Mouse (Mus musculus) fibroblast of lung, adult 2 months (primary cell): Measurements from ENCODE around the gene Lrp5.
"Not testable (repeated sequence)": the region's sequence is repeated elsewhere in the genome, so short reads cannot be mapped to it uniquely, and the experiment has no call there.

ENCODE experiments used
- DNase-seq: peaks from one replicate; pipeline ENCODE4 v3.0.0-alpha.2; 2011; ENCODE audit warnings: low read depth

Lrp5 gene

DNA sequence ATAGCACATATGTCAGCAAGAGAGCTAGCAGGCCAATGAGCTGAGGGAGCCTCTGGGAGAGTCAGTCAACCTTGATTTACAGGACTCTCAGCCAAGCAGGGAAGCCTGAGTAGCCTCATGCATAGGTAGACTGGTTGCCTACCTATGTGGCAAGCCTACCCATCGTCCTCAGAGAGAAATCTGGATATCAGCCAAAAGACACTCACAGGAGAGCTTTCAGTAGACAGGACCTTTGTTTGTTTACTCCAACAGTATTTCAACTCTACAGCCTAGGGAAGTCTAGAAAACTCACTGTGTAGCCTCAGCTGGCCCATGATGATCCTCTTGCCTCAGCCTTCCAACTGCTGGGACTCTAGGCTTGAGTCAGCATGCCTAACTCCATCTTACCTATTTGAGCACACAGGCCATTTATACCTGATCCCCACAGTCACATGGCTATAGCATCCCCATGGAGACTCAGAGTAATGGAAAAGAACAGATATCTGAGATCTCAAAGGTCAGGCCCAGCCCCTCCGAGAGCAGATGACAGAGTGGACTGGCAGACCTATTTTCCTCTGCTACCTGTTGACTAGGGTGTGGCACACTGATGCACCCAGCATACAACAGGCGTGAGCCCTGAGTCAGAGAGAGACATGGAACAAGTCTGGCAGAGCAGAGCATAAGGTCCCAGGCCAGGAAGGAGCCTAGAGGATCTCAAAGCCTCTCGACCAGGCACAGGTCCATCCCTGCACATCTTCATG, 73.7 kb downstream of the Lrp5 start:
- no peak for DNase-seq

DNA sequence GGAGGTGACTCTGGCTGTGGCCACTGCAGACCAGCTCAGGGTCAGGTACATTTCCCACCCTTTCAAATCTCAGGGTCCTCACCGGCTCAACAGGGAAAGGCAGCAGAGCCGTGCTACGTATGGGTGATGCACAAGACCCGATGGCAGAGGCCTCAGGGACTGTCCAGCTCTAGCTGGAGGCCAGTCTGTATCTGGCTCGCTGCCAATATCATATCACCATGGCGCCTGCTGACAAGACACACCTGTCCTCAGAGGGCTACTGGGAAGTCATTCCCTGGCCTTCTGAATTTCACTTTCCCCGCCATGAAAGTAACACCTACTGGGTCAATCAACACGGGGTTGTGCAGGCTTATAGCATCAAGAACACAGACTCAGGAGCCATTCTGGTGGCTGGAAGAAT, 74.6 kb downstream of the Lrp5 start:
- DNase-seq, result no peak

DNA sequence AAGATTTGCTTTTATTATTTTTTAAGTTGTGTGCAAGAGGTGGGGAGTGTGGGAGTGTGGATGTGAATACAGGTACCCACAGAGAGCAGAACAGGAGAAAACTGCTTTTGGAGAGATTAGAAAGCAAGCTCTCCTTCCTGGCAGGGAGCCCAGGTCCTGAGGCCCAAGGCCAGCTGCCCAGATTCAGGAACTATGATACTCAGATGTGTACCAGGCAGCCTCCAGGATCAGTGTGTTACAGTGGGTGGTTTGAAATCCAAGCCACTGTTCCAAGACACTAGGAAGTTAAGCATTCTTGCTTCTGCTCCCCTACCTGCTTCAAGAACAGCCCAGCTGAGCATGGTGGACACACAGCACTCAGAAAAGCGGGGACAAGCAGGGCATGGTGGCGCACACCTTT, 75.5 kb downstream of the Lrp5 start:
- no peak for DNase-seq

DNA sequence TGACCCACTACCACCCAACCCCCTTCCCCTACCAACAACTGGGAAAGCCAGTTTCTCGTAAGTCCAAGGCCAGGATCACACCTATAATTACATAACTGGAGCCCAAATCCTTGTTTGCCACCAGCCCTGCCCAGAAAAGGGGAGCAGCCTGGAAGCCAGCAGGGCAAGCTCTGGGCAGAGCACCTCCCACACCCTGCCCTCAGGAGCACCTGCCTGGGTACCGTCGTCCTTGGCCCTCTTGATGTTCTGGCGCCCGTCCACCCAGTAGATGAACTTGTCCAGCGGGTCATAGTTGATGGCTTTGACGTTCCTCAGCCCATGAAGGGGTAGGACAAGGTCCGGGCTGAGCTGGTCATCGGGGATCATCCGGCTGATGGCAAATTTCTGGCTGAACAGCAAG, 76.5 kb downstream of the Lrp5 start:
- no peak for DNase-seq

DNA sequence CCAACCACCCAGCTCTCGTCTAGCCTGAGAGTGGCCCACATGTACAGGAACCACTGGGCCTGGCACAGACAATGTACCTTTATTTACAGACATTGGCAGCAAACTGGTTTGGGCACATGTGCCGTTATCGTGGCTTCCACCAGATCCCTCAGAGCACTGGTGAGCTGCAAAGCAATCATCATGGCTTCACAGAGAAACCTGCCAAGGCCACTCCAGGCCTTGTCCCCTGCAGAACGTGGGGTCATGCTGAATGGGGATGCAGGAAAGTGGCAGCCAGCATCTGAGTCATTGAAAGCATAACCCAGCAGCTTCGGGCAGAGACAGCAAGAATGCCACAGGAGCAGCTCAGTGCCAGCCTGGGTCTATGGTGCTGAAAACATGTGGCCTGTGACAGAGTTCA, 92.0 kb downstream of the Lrp5 start:
- DNase-seq, result no peak

DNA sequence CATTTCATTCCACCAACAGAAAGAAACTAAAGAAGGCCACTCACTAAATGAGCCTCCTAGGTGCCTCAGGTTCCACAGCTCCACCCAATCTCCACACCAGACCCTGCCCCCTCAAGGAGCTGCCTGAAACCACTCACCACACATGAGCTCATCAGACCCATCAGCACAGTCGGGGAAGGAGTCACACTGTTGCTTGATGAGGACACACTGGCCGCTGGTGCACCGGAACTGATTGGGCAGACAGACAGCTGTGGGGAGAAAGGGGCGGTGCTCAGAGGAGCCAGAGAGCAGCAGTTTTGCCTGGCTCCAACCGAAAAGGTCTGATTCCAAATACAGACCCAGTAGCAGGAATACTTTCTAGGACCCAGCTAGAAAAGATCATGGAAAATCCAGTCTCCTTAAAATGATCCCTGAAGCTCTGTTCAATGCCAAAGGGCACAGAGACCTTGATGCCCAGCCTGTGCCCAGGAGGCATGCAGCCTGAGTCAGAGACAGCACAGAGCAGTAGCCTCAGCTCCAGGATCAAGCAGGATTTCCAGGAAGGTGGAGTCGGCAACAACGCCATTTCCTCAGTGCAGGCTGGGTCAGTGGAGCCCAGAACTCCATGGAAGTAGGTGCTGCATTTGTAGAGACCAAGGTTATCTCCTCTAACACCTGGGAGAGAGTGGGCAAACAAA, 92.8 kb downstream of the Lrp5 start:
- DNase-seq, result no peak

DNA sequence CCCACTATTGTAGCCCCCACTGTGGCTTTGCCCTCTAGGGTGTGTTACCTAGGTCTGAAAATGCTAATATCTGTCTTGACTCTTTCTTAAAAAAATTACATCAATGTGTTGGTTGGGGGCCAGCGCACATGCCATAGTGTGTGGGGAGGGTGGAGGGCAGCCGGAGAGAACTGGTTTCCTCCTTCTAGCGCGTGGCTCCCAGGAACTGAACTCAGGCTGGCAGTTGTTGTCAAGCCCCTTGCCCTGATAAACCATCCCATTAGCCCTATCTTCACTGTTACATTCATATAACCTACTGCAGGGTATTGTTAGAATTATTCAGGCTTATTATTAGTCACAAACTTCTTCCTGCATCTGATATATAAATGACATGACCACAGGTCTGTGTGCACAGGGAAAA, 96.4 kb downstream of the Lrp5 start:
- DNase-seq, result no peak

DNA sequence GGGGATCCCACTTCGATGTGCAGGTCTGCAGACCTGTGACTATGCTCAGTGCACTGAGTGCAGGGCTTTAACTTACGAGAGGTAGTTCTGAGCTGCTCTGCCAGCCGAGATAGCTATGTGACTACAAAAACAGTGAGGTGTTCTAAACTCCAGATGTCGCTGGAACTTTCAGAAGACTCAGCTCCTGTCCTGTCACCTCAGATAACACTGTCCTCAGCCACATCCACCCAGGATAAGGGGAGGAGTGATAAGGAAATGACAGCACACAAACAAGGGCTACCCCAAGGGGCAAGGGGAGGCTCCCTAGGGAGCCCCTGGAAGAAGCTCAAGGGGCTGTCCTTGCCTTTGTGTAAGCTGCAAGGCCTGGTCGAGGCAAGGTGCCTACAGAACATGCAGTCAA, 96.8 kb downstream of the Lrp5 start:
- no peak for DNase-seq

DNA sequence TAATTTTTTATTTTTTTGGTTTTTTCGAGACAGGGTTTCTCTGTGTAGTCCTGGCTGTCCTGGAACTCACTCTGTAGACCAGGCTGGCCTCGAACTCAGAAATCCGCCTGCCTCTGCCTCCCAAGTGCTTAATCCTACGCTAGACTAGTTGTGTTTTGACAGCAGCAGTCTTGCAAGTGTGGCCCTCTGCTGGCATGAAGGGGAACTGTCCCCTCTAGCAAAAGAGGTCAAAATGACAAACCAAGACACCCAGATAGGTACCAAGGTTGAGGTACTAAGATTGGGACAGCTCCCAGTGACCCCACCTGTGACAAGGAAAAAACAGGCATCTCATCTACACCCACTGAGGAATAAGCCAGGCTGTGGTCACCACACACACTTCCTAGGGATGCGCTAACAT, 98.6 kb downstream of the Lrp5 start:
- not testable (repeated sequence) for DNase-seq

DNA sequence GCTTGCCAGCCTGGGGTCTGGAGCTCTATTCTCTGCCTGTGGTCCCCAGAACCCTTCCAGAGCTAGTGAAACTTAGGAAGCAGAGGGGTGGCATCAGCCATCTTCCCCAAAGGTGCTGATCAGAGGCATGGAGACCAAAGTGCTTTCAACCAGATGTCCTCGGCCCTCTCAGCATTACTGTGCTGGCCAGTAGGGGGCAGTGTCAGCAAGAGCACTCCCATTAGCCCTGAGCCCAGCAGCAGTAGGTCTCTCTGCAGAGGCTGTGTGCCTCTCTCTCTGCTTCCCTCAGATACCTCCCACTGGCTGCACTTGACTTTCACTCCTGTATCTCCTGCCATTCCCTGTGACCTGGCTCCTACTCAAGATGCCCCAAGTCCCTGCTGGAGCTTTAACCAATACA, 99.8 kb downstream of the Lrp5 start:
- DNase-seq, result no peak

DNA sequence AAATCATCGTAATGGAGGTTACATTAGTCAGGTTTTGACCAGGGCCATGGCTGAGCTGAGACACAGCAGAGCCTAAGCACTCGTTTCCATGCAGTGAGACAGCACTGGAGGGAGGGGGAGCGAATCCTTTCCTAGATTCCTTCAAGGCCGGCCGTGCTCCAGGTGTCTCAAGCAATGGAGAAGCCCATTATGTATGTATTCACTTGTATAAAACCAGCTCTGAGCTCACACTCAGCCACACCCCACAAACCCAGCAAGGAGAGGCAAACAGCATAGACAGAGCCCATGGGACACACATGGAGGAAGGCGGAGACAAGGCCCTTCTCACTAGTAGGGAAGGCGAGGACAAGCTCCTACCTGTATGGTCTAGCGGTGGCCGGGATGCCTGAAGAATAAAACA, 100.3 kb downstream of the Lrp5 start:
- DNase-seq, result no peak

DNA sequence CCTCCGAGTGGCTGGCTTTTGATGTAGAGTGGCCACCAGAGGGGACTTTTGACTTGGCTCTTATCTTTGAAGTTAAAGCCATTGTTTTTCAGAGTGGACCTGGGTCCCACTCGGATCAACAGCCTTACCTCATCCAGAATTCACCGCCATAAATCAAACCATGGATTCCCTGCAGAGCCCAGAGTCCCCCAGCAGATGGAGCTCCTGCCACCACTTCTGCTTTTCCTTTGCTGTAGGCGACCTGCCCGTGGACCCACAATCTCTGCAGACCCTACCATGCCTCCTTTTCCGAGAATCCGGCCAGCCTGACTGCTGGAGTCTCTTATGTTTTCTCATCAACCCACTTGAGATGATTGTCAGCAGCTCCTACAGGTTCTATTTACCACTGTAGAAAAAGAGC, 105.0 kb downstream of the Lrp5 start:
- no peak for DNase-seq

DNA sequence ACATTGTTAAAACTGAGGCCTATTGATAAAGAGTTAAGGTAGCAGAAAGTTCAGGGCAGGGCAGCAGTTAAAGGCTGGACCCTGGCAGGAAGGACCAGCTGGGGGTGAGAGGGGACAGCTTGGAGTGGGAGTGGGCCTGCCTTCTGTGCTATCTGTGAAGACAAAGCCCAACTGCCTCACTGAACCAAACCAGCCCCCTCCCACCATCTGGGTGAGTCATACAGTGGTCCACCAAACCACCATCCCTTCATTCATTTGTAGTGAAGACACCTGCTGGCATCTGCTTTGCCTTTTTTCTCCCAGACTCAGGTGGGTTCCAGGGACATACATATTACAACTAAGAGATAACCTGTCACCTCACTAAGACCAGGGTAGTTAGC, 108.5 kb downstream of the Lrp5 start:
- DNase-seq, result no peak

DNA sequence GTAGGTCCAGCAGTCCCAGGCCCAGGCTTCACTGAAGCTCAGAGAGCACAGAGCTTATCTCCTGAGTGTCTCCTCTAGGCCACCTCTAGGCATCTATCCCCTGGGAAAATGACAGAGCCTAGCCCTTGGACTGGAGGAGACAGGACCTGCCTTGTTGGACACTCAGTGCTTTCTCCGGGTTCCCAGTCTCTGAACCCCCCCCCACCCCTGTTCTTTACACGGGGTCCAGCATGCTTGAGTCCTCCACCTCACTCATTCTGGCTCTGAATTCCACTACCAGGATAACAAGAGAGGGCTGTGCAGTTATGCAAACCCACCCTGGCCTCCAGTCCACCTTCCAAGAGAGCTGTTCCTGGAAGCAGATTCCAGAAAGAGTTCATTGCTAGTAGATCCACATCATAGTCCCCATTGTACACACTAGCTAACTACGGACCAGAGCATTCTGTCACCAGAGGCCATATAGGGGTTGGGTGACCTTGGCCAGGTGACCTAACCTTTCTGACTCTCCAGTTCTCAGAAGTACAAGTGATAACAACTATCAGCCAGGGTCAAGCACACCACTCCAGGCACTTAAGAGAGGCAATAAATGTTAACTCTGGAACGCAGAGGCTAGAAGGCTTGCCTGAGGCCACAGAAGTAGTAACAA, 109.0 kb downstream of the Lrp5 start:
- DNase-seq, result no peak

DNA sequence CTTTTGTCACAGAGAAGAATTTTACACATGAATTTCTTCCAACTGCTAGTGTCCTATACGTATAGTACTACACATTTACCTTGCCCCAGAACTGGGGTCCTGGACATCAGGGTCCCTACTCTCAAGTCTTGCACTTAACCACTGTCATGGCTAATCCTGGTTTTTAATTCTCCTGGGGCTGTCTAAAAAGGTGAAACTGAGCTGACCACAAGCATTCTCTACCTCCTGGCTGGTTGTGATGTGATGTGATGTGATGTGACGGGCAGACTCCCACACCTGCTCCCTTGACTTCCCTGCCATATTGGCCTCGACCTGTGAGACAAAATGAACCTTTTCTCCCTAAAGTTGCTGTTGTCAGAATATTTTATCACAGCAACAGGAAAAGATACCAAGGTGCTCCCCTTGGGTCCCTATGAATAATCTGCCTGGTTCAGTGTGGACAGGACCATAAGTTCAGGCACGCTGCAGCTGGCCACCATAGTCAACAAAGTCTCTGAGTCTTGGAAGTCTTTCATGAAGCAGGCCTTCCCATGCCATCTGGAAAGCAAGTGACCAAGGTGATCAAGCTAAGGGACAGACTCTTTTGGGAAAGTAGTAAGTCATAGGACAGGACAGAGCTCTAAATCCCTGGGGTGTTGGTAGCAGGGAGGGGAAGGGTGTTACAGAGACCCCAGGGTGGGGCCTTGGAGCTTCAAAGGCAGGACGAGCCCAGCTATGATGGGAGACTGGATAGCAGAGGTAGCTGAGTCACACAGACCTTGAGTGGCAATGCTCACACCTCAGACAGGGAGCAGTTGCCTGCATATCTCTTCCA, 109.7 kb downstream of the Lrp5 start:
- DNase-seq, result no peak

DNA sequence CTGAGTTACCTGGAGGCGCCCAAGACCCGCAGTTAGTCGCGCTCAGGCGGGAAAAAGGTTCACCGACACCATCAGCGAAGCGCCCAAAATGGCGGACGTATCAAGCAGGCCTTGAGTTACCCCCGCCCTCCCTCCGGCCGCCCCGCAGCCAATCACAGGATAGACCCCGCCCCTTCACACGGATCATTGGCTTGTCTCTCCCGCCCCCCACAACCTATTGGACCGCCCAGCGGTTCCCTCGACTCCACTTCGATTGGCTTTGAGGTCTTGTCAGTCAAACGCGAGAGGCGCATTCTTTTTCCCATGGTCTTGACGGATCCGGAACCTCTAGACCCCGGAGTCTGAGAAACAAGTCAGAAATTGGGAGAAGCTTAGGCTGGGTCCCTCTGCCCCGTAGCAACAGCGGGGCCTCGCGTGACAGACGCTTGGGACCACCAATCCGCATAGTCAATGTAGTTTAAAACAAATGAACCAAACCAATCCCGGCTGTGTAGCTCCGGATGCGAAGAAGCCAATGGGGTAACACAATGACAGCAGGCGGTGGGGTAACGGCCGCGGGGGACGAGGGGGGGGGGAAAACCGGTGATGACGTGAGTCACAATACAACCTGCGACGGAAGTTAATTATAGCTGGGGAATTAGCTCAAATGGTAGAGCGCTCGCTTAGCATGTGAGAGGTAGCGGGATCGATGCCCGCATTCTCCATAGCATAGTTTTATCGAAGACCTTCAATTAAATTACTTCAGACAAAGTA, 110.6 kb downstream of the Lrp5 start, which contains the start of gene Ppp6r3:
Ppp6r3 (minus strand) TSS at position 118 of the 753 bp plus-strand sequence.
- DNase-seq, result peak; percentile 98

DNA sequence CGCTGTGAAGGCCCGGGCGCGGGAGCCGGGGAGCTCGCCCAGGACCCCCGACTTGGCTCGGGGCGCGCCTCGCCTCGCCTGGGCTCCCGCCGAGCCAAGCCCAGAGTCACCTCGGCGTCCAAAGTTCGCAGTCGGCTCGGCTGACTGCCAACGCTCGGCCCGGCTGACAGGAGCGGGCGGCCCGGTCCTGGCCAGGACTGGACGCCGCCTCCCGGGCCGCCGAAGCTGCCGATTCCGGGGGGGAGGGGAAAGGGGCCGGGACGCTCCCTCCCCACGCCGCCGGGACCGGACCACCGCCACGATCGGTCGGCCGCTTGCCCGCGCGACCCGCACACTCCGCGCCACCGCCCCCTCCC, 111.1 kb downstream of the Lrp5 start:
- no peak for DNase-seq

DNA sequence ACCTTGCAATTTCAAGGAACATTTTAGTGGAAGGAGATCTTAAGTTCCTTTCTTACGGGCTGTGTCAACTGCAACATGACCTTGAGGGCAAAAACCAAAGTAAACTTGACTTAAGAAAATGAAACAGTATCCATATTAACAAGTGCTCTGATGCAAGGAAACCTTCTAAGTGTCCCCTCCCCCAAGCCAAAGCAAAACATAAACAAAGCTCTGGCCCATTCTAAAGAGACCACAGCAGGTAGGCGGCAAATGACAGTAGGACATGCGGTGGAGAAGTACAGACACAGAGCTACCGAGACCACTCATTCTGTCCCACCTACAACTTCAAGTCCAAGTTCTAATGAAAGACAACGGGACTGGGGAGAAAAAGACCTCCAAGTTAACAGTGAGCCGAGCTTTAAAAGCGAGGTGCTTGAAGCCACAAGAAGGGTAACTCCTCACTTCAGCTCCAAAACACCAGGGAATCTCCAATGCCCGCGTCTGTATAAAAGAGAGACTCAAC, 111.7 kb downstream of the Lrp5 start:
- no peak for DNase-seq

DNA sequence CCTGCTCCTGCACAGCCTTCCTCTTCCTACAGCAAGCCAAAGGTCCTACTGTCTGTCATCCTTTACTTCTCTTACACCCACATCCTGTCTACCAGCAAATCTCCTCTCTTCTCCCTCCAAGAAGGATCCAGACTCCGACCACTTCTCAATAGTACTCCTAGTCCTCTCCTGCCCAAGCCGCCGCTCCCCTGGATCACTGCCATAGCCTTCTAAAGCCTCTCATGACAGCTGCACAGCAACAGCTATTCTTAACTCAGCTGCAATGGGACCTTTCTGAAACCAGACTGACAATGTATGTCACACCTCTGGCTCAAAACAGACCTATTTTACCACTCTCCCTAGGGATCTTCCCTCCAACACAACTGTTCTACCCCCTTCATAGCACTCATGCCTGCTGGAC, 122.1 kb downstream of the Lrp5 start:
- DNase-seq, result no peak

DNA sequence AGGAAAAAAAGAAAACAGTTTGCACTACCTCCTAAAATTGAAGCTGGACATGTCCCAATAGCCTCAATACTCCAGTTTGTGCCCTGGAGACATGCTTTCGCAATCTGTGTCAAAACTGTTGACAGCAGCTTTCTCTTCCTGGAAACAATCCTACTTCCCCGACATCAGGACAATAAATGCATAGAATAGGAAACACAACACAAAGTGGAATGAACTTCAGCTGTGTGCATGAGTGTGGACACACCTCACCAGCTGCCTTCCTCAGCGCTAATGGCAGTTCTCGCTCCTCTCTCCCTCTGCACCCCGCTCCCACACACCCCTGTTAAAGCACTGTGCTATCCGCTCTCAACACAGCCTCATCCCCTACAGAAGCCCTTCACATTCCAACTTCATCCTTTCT, 123.6 kb downstream of the Lrp5 start:
- DNase-seq, result no peak

DNA sequence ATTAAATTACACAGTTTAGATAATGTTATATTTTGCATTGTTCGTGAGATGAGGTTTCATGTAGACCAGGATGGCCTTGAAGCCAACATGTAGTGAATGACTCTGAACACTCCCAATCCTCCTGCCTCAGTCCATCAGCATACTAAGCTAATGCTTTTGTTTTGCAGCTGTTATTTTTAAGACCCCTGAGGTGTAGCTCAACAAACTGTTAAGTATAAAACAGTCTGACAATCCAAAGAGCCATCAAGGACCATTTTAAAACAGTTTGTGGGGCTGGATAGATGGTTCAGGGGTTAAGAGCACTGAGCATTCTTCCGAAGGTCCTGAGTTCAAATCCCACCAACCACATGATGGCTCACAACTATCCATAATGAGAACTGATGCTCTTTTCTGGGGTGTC, 124.1 kb downstream of the Lrp5 start:
- DNase-seq, result no peak
